Mouse (Mus musculus) gastrocnemius, postnatal 4 days (tissue): ENCODE results near the gene Vat1. TPM values are rescaled to one million over a fixed set of nuclear protein-coding genes. Genes with fewer than 3 reads are reported as not detected.

Source experiments
- microRNA-seq: library from miRNA; unstranded; fragments of <30 nt; microRNA quantifications from one replicate; pipeline ENCODE4 v1.2.0, GENCODE M21; 2021
- total RNA-seq, 2 experiments: library from RNA; stranded (reverse); gene quantifications; 2 replicates each; pipeline ENCODE4 v1.2.3; 2021

Vat1 gene
- total RNA-seq, 2 experiments from 2014 or later: 72.6 to 79.3 TPM

Small RNA genes lying within 50 kb of the gene (microRNA-seq; reads per million reads assigned to microRNA genes)
- gene Mir6929: not detected

Other genes starting within 250 kb of the Vat1 start
- 10 to 100 TPM; 19.3 to 24.6 TPM for gene Ezh1, start 239.8 kb downstream of the Vat1 start, total RNA-seq
- gene Ramp2, start 220.2 kb downstream of the Vat1 start, total RNA-seq: 10 to 100 TPM; 82.6 to 85.8 TPM
- 10 to 100 TPM; 48.6 to 48.8 TPM for gene Vps25, start 212.5 kb downstream of the Vat1 start, total RNA-seq
- gene Wnk4, start 205.7 kb downstream of the Vat1 start, total RNA-seq: 1 to 10 TPM in 1 of 2 experiments, under 1 TPM in 1; 0.83 to 1.7 TPM
- under 1 TPM; 0.32 to 0.39 TPM for gene Cntd1, start 187.2 kb downstream of the Vat1 start, total RNA-seq
- gene Coa3, start 187.1 kb downstream of the Vat1 start, total RNA-seq: 10 to 100 TPM; 59.8 to 71.2 TPM
- 10 to 100 TPM; 82.5 to 86.9 TPM for gene Becn1, start 163.9 kb downstream of the Vat1 start, total RNA-seq
- gene Psme3, start 150.0 kb downstream of the Vat1 start, total RNA-seq: 10 to 100 TPM; 62.6 to 84.7 TPM
- gene Aoc2, start 141.2 kb downstream of the Vat1 start, total RNA-seq: 1 to 10 TPM; 2.8 to 3.0 TPM
- 10 to 100 TPM; 47.2 to 49.8 TPM for gene Aoc3, start 135.6 kb downstream of the Vat1 start, total RNA-seq
- under 1 TPM in 1 of 2 experiments, not detected in 1; 0.47 TPM for gene G6pc, start 98.7 kb downstream of the Vat1 start, total RNA-seq
- gene Aarsd1, start 48.6 kb downstream of the Vat1 start, total RNA-seq: 10 to 100 TPM; 15.6 to 20.3 TPM
- 1 to 10 TPM; 4.5 to 7.3 TPM for gene Gm27029, start 41.4 kb downstream of the Vat1 start, total RNA-seq
- gene Rundc1, start 41.1 kb downstream of the Vat1 start, total RNA-seq: 1 to 10 TPM; 8.6 to 9.5 TPM
- 10 to 100 TPM; 56.2 to 80.9 TPM for gene Ptges3l, start 40.9 kb downstream of the Vat1 start, total RNA-seq
- gene Rpl27, start 23.9 kb downstream of the Vat1 start, total RNA-seq: 10 to 100 TPM; 81.3 to 87.8 TPM
- 1 to 10 TPM; 8.0 to 8.9 TPM for gene Ifi35, start 17.8 kb downstream of the Vat1 start, total RNA-seq
- 1 to 10 TPM; 8.1 to 8.3 TPM for gene Rnd2, start 1.2 kb downstream of the Vat1 start, total RNA-seq
- gene Brca1, start 85.7 kb upstream of the Vat1 start, total RNA-seq: 1 to 10 TPM; 7.3 to 9.2 TPM
- gene Nbr1, start 85.9 kb upstream of the Vat1 start, total RNA-seq: 100 to 1,000 TPM in 1 of 2 experiments, 10 to 100 TPM in 1; 93.3 to 134 TPM
- 10 to 100 TPM in 1 of 2 experiments, 1 to 10 TPM in 1; 7.0 to 14.0 TPM for gene Tmem106a, start 116.0 kb upstream of the Vat1 start, total RNA-seq
- gene Gm11634, start 133.0 kb upstream of the Vat1 start, total RNA-seq: not detected
- gene Rdm1, start 161.0 kb upstream of the Vat1 start, total RNA-seq: 10 to 100 TPM; 15.4 to 18.4 TPM
- 10 to 100 TPM in 1 of 2 experiments, 1 to 10 TPM in 1; 7.1 to 10.0 TPM for gene Arl4d, start 199.3 kb upstream of the Vat1 start, total RNA-seq